Mouse (Mus musculus) limb, embryonic 12.5 days (tissue): ENCODE results near the gene Nfkbiz. TPM values are rescaled to one million over a fixed set of nuclear protein-coding genes. Genes with fewer than 3 reads are reported as not detected.
"Not testable (repeated sequence)": the region's sequence is repeated elsewhere in the genome, so short reads cannot be mapped to it uniquely, and the experiment has no call there.

Source experiments
- ATAC-seq: fragments of 200-750 bp; cut with Nextera tagmentation; 2 replicates; pipeline ENCODE4 v1.8.0; 2017; ENCODE audit warnings: low read depth, moderate TSS enrichment; ENCODE audit not compliant: insufficient number of reproducible peaks, insufficient read depth, low FRiP score, low TSS enrichment
- H3K27ac ChIP-seq: fragments of 300-500 bp; sonication (generic); 2 replicates; pipeline ENCODE4 v1.5.1; 2016; ENCODE audit warnings: mild to moderate bottlenecking, moderate library complexity
- H3K27me3 ChIP-seq: fragments of 300-500 bp; sonication (generic); 2 replicates; pipeline ENCODE4 v1.6.1; 2016; ENCODE audit warnings: mild to moderate bottlenecking, moderate library complexity
- H3K36me3 ChIP-seq: fragments of 300-500 bp; sonication (generic); 2 replicates; pipeline ENCODE4 v1.6.1; 2016; ENCODE audit warnings: mild to moderate bottlenecking, moderate library complexity
- H3K4me1 ChIP-seq: fragments of 300-500 bp; sonication (generic); replicated peaks from 2 replicates; pipeline ENCODE4 v1.6.1; 2016
- H3K4me2 ChIP-seq: fragments of 300-500 bp; sonication (generic); 2 replicates; pipeline ENCODE4 v1.6.1; 2016; ENCODE audit warnings: mild to moderate bottlenecking, moderate library complexity
- H3K4me3 ChIP-seq: fragments of 300-500 bp; sonication (generic); replicated peaks from 2 replicates; pipeline ENCODE4 v1.5.1; 2016; ENCODE audit warnings: mild to moderate bottlenecking
- H3K9ac ChIP-seq: fragments of 300-500 bp; sonication (generic); replicated peaks from 2 replicates; pipeline ENCODE4 v1.6.1; 2016; ENCODE audit warnings: mild to moderate bottlenecking, moderate library complexity
- H3K9me3 ChIP-seq: fragments of 300-500 bp; sonication (generic); 2 replicates; pipeline ENCODE4 v1.6.1; 2016; ENCODE audit warnings: mild to moderate bottlenecking, moderate library complexity
- WGBS: fragments of 180-500 bp; shearing (Covaris S2); methylation state at CpG from one replicate; pipeline ENCODE4 v1.1.7; 2016; 5-methylcytosine and 5-hydroxymethylcytosine counted together
- polyA plus RNA-seq: library from polyadenylated mRNA; unstranded; fragments of >200 nt; fragmentation: Nextera tagmentation; extraction: Ambion mirVana; gene quantifications from 2 replicates; pipeline ENCODE4 v1.2.1, GENCODE M21; 2016

The Nfkbiz gene
- polyA plus RNA-seq, 1 experiment from 2014 or later: 3.5 TPM

GRCm38 (mm10) chr16:55852515-55852914 lies 13.8 kb upstream of the Nfkbiz start:
- no peak for ATAC-seq
- no peak overlapping the region for H3K4me3 ChIP-seq
- H3K36me3 ChIP-seq: peaks cover 8% of the 10 kb centered on the region; the same call in 1 of the 2 replicates
- H3K27ac ChIP-seq: no peak overlapping the region
- H3K9ac ChIP-seq: no peak overlapping the region
- no peaks in the 10 kb centered on the region for H3K4me1 ChIP-seq
- H3K27me3 ChIP-seq: no peaks in the 10 kb centered on the region
- WGBS: 34% methylated on average over 4 of the region's 4 CpGs
- H3K4me2 ChIP-seq: no peak overlapping the region
- no peaks in the 10 kb centered on the region for H3K9me3 ChIP-seq

- H3K9ac ChIP-seq: no peak overlapping the region
- H3K4me3 ChIP-seq: no peak overlapping the region
- no peak overlapping the region for H3K27ac ChIP-seq
- H3K36me3 ChIP-seq: peaks cover 8% of the 10 kb centered on the region; the same call in 1 of the 2 replicates
- no peaks in the 10 kb centered on the region for H3K9me3 ChIP-seq
- 91% methylated on average over 3 of the region's 3 CpGs for WGBS
- H3K27me3 ChIP-seq: no peaks in the 10 kb centered on the region
- no peak for ATAC-seq
- H3K4me2 ChIP-seq: no peak overlapping the region
- no peaks in the 10 kb centered on the region for H3K4me1 ChIP-seq
Measured at GRCm38 (mm10) chr16:55850485-55850884, 11.8 kb upstream of the Nfkbiz start.

DNA sequence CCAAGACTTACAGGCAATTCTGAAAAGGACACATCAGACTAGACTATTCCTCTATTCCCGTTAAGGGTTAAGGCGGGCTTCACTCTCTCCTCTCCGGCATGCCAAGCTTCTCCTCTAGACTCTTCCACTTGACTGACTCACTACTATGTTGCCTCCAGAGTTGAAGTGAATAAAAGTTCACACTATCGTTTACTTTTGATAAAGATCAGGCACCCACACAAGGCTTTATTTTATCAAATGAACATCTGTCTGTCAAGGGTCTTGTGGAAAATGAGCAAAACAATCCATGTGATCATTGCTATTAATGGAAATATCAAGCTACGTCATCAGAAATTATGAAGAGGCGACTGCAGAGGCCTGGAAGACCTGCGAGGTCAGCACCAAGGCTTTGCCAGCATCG lies 9.0 kb upstream of the Nfkbiz start:
- H3K27ac ChIP-seq: no peak overlapping the region
- no peaks in the 10 kb centered on the region for H3K27me3 ChIP-seq
- H3K4me3 ChIP-seq: no peak overlapping the region
- 0 out of 2 replicates have a peak, but pooled peaks cover 3% of the 10 kb centered on the region for H3K9me3 ChIP-seq
- H3K36me3 ChIP-seq: peaks cover 19% of the 10 kb centered on the region
- ATAC-seq: no peak
- H3K4me1 ChIP-seq: no peaks in the 10 kb centered on the region
- no peak overlapping the region for H3K9ac ChIP-seq
- 92% methylated on average over 8 of the region's 8 CpGs for WGBS
- no peak overlapping the region for H3K4me2 ChIP-seq

DNA sequence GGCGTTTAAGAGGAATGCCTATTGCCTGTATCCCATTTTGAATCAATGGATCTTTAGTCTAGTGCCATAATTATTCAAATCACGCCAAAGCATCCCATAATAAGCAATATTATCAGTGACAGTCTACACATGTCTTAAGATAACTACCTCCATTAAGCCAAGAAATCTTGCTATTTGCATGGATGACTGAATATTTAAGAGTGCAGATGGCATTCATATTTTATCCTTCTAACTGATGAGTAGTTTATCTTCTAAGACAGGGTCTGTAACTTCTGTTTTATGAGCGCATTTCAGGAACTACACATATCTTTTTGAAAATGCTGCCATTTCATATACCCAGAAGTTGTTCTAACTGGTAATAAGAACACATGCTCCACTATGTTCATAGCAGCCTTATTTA lies 6.1 kb upstream of the Nfkbiz start:
- peaks cover 19% of the 10 kb centered on the region for H3K36me3 ChIP-seq

GRCm38 (mm10) chr16:55843919-55844318 lies 5.2 kb upstream of the Nfkbiz start:
- WGBS: 94% methylated on average over 12 of the region's 12 CpGs
- no peak for ATAC-seq
- Histone ChIP-seq H3K27me3 (no peaks in the 10 kb centered on the region), H3K4me1 (no peaks in the 10 kb centered on the region), H3K9ac (no peak overlapping the region), H3K4me3 (no peak overlapping the region), H3K9me3 (0 out of 2 replicates have a peak, but pooled peaks cover 3% of the 10 kb centered on the region), H3K27ac (no peak overlapping the region), H3K4me2 (no peak overlapping the region), H3K36me3 (peaks cover 16% of the 10 kb centered on the region)

More for the DNA sequence above, 6.1 kb upstream of the Nfkbiz start:
- Histone ChIP-seq H3K4me3 (no peak overlapping the region), H3K4me1 (no peaks in the 10 kb centered on the region), H3K9ac (no peak overlapping the region), H3K9me3 (0 out of 2 replicates have a peak, but pooled peaks cover 3% of the 10 kb centered on the region), H3K27ac (no peak overlapping the region), H3K27me3 (no peaks in the 10 kb centered on the region), H3K4me2 (no peak overlapping the region)
- ATAC-seq: no peak
- 94% methylated on average over 3 of the region's 3 CpGs for WGBS

DNA sequence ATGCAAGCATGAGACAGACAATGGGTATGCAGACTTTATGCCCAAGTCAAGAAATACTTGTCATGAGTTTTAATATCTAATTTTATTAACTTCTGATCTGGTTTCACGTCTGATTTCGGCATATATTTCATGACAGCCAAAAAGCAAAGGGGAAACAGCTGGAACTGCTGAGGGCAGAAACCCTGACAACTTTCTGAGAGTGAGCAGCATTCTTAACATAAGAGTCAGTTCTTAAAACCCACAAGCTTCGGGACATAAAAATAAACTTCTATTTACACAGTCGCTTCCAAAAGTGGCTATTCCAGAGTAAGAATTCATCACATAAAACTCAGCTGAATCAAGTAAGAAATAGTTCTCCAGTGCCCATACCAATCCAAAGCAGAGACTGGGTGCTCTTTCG lies 4.4 kb upstream of the Nfkbiz start:
- H3K4me1 ChIP-seq: no peaks in the 10 kb centered on the region
- H3K27me3 ChIP-seq: no peaks in the 10 kb centered on the region
- no peak overlapping the region for H3K4me3 ChIP-seq
- ATAC-seq: no peak
- no peak overlapping the region for H3K9ac ChIP-seq
- H3K4me2 ChIP-seq: no peak overlapping the region
- H3K27ac ChIP-seq: no peak overlapping the region
- H3K36me3 ChIP-seq: peaks cover 16% of the 10 kb centered on the region
- H3K9me3 ChIP-seq: 0 out of 2 replicates have a peak, but pooled peaks cover 3% of the 10 kb centered on the region
- WGBS: 89% methylated on average over 5 of the region's 5 CpGs

DNA sequence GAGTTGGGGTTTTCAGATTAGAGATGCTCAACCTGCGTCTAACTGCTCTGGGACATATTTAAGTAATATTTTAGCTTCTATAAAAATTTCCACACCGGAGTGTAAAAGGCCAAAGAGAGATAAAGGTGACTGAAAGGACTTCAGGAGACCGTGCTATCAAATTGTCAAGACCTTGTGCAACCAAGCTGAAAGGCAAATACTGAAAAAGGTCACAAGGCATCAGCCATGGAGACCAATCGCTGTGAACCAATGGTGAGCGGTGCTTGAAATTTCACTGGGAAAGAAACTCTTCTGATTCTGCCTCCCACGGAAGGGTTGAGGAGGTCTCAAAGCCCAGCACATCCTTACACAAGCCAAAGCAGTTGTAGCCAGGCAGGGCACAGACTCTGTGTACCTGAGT lies 2.8 kb upstream of the Nfkbiz start:
- Histone ChIP-seq H3K4me2 (no peak overlapping the region), H3K27ac (no peak overlapping the region), H3K36me3 (peaks cover 11% of the 10 kb centered on the region), H3K4me1 (no peaks in the 10 kb centered on the region), H3K27me3 (no peaks in the 10 kb centered on the region), H3K9me3 (0 out of 2 replicates have a peak, but pooled peaks cover 3% of the 10 kb centered on the region), H3K9ac (no peak overlapping the region), H3K4me3 (no peak overlapping the region)
- ATAC-seq: no peak
- 93% methylated on average over 6 of the region's 6 CpGs for WGBS

DNA sequence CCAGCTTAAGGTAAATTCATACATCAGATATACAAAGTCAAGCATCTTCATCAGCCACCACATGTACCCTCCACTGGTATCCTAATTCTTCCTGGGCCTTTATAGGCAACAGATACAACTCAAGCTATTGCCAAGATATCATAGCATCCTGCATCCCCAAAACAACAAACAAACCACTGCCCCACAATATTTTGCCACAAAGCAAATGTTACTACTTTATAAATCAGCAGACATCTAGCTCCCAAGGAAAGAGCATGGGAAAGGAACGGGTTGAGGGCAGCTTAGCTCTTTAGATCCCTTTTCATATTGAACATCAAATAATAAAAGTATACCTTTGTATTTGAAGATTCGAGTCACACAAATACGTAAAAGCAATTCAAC lies 580 bp downstream of the Nfkbiz start:
- Histone ChIP-seq H3K36me3 (peaks cover 10% of the 10 kb centered on the region; the same call in 1 of the 2 replicates), H3K27ac (peak overlapping the region; percentile 79), H3K4me2 (peak overlapping the region; percentile 64), H3K4me3 (peak overlapping the region; percentile 62), H3K4me1 (no peaks in the 10 kb centered on the region), H3K27me3 (no peaks in the 10 kb centered on the region), H3K9me3 (no peaks in the 10 kb centered on the region), H3K9ac (peak overlapping the region; percentile 76)
- 13% methylated on average over 3 of the region's 3 CpGs for WGBS
- no peak for ATAC-seq

DNA sequence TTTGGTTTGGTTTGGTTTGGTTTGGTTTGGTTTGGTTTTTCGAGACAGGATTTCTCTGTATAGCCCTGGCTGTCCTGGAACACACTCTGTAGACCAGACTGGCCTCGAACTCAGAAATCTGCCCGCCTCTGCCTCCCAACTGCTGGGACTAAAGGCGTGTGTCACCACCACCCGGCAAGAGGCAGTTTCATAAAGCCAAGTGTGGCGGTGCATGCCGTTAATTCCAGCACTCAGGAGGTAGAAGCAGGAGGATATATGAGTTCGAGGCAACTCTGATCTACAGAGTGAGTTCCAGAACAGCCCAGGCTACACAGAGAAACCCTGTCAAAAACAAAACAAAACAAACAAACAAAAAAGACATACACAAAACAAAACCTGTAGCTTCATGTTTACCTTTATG lies 1.0 kb downstream of the Nfkbiz start:
- Histone ChIP-seq H3K36me3 (peaks cover 12% of the 10 kb centered on the region; the same call in 1 of the 2 replicates), H3K4me2 (peak overlapping the region; percentile 64), H3K4me3 (peak overlapping the region; percentile 62; the same call in 1 of the 2 replicates)
- not testable (repeated sequence) for ATAC-seq, H3K4me1 ChIP-seq, H3K9ac ChIP-seq, H3K9me3 ChIP-seq, H3K27ac ChIP-seq, H3K27me3 ChIP-seq
- WGBS: 87% methylated on average over 8 of the region's 8 CpGs

- no peak overlapping the region for H3K27ac ChIP-seq
- no peaks in the 10 kb centered on the region for H3K4me1 ChIP-seq
- no peak overlapping the region for H3K4me3 ChIP-seq
- 79% methylated on average over 2 of the region's 2 CpGs for WGBS
- no peak overlapping the region for H3K9ac ChIP-seq
- ATAC-seq: no peak
- no peak overlapping the region for H3K4me2 ChIP-seq
- peaks cover 13% of the 10 kb centered on the region; the same call in 1 of the 2 replicates for H3K36me3 ChIP-seq
- H3K9me3 ChIP-seq: no peaks in the 10 kb centered on the region
- H3K27me3 ChIP-seq: no peaks in the 10 kb centered on the region
Measured at GRCm38 (mm10) chr16:55837168-55837567, 1.5 kb downstream of the Nfkbiz start.

DNA sequence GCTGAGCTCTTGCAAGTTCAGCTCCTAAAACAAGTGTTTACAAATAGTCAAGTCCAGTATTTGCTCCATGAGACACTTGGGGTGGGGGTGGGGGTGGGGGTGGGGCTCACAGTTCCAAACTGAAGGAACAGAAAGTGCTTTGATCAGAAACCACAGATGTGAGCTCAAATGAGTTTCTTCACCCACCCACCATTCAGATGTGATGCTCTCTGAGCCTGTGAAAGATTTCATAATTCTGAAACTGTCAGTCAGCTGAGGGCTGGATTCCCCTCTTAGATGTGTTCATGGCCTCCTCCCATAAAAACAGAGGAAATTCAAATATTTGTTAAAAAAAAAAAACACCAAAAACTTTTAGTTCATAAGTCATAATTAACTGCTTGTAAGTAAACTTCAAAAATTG lies 2.9 kb downstream of the Nfkbiz start:
- no peak overlapping the region for H3K9ac ChIP-seq
- no peak for ATAC-seq
- no peak overlapping the region for H3K4me2 ChIP-seq
- H3K9me3 ChIP-seq: no peaks in the 10 kb centered on the region
- no peaks in the 10 kb centered on the region for H3K4me1 ChIP-seq
- H3K36me3 ChIP-seq: peaks cover 17% of the 10 kb centered on the region; the same call in 1 of the 2 replicates
- H3K4me3 ChIP-seq: no peak overlapping the region
- no peak overlapping the region for H3K27ac ChIP-seq
- no peaks in the 10 kb centered on the region for H3K27me3 ChIP-seq

GRCm38 (mm10) chr16:55832617-55833016 lies 6.1 kb downstream of the Nfkbiz start:
- no peak overlapping the region for H3K9ac ChIP-seq
- H3K36me3 ChIP-seq: peaks cover 17% of the 10 kb centered on the region; the same call in 1 of the 2 replicates
- H3K4me1 ChIP-seq: no peaks in the 10 kb centered on the region
- ATAC-seq: no peak
- no peak overlapping the region for H3K27ac ChIP-seq
- H3K9me3 ChIP-seq: no peaks in the 10 kb centered on the region
- no peak overlapping the region for H3K4me2 ChIP-seq
- H3K4me3 ChIP-seq: no peak overlapping the region
- no peaks in the 10 kb centered on the region for H3K27me3 ChIP-seq
- 96% methylated on average over 8 of the region's 8 CpGs for WGBS
